Mouse (Mus musculus) adrenal gland (tissue): ENCODE measurements around the gene Zfp808.
"Not testable (repeated sequence)": the region's sequence is repeated elsewhere in the genome, so short reads cannot be mapped to it uniquely, and the experiment has no call there.

Experiments used
- intact Hi-C: fragments of 180-260 bp; cut with DNase I; formaldehyde crosslinking; loops from one replicate; pipeline ENCODE4 v1.15.1; 2025
- long read RNA-seq, 2 experiments: library from polyadenylated mRNA; unstranded; transcript quantifications; one replicate each; pipeline ENCODE4 v2.0.0; 2020; ENCODE audit warnings: borderline replicate concordance in 1 of 2; ENCODE audit not compliant: insufficient replicate concordance in 1 of 2

Zfp808 gene
- long read RNA-seq, experiment 1, partial matches to known transcripts: 0 of 2 reads
- long read RNA-seq, experiment 1, other reads (novel, unspliced or antisense): 2 of 2 reads
- long read RNA-seq, experiment 2, partial matches to known transcripts: 0 of 1 reads
- long read RNA-seq, experiment 2, other reads (novel, unspliced or antisense): 0 of 1 reads

- intact Hi-C loops: not testable (repeated sequence)
Measured at GRCm38 (mm10) chr13:62129432-62130171, at the start of gene Zfp808. TSS of gene Zfp808 (plus strand) at chr13:62129886.

DNA sequence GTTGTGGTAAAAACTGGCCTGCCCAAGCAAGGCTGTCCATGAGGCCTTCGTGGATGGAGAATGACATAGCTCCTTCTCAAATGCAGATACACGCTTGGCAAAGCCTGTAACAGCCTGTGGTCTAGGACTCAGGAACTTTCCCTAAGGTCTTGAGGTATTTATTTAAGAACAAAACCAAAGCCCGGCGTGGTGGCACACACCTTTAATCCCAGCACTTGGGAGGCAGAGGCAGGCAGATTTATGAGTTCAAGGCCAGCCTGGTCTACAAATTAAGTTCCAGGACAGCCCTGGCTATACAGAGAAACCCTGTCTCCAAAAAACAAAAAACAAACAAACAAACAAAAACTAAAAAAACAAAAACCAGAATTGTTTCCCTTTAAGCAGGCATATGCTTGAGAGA, 30.9 kb upstream of the Zfp808 start:
- intact Hi-C loops: not testable (repeated sequence)

- intact Hi-C loops: not testable (repeated sequence)
Measured at GRCm38 (mm10) chr13:62099454-62099853, 30.2 kb upstream of the Zfp808 start.

GRCm38 (mm10) chr13:62102368-62102767, 27.3 kb upstream of the Zfp808 start:
- intact Hi-C loops: not testable (repeated sequence)

DNA sequence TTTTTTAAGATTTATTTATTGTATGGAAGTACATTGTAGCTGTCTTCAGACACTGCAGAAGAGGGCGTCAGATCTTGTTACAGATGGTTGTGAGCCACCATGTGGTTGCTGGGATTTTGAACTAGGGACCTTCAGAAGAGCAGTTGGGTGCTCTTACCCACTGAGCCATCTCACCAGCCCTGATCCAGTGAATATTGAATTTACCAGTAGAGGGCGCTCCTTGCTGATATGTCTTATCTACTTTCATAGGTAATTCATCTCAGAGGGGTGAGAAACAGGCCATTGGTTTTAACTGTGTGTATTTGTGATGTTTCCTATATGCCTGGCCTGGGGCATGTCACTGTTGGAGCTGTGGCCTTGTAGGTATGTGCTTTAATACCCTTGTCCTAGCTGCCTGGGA, 13.8 kb upstream of the Zfp808 start:
- intact Hi-C loops: not testable (repeated sequence)

- intact Hi-C loops: not testable (repeated sequence)
Measured at GRCm38 (mm10) chr13:62121578-62121977, 8.1 kb upstream of the Zfp808 start.

GRCm38 (mm10) chr13:62181835-62182755, 52.4 kb downstream of the Zfp808 start:
- intact Hi-C loops: loop anchor here (5.0 kb wide), 1 partner anchor 325 kb away; no protein-coding TSS in a partner anchor

DNA sequence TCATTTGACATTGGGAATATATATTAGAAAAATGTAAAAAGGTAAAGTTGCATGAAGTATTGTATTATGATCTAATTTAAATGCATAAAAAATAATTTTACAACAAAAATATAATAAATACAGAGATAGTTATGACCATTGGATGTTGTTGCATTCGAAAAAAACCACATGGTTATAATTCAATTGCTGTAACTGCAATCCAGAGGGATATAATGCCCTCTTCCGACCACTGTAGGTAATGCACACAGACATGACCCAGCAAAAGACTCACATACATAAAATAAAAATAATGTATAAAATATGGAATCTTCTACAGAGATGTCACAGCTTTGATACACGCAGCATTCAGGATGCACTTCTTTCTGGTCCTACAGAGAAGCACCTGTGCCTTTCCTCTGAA, 115.6 kb downstream of the Zfp808 start:
- intact Hi-C loops: no loop called here

GRCm38 (mm10) chr13:62255226-62255625, 125.5 kb downstream of the Zfp808 start:
- intact Hi-C loops: not testable (repeated sequence)

- intact Hi-C loops: no loop called here
Measured at GRCm38 (mm10) chr13:62263392-62263791, 133.7 kb downstream of the Zfp808 start.
